Mouse (Mus musculus): Measurements from ENCODE around the gene Eomes.

Gene Eomes

GRCm38 (mm10) chr9:118520858-118521257 is 42.8 kb downstream of the Eomes start:
- no peak for DNase-seq

DNA sequence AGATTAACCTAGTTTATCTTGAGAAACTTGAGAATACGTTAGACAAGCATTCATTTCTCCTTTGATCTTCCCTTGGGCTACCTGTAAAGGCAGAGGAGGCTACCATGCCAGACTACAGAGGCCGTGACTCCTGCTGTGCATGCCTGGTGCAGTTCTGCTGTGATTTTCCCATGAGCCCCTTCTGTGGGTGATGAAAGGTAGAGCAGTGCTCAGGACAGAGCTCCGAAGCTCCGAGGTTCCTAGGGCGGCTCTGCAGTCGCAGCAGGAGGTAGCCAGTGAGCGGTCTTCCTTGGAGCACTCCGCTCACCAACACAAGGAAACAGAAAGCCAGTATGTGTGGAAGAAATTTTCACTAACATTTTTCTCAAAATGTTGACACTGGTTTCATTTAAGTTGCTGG is 43.6 kb downstream of the Eomes start:
- no peak for DNase-seq

DNA sequence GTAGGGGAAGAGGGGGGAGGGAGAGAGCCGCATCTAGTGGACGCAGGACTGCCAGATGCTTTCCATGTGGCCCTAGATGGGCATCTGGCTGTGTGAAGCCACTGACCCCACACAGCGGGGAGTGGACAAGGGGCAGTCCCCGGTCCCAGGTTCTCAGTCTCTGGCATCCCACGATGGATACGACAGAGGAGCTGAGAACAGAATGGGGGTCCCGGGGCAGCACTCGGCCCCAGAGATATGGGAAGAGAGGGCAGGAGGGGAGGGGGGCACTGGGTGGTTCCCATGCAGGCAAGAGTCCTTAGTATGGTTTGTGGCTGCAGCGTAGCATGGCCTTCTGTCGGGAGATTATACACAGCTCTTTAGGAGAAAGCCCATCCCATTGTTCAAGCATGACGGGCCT is 45.7 kb downstream of the Eomes start:
- no peak for DNase-seq

GRCm38 (mm10) chr9:118527056-118527455 is 49.0 kb downstream of the Eomes start:
- DNase-seq = no peak

DNA sequence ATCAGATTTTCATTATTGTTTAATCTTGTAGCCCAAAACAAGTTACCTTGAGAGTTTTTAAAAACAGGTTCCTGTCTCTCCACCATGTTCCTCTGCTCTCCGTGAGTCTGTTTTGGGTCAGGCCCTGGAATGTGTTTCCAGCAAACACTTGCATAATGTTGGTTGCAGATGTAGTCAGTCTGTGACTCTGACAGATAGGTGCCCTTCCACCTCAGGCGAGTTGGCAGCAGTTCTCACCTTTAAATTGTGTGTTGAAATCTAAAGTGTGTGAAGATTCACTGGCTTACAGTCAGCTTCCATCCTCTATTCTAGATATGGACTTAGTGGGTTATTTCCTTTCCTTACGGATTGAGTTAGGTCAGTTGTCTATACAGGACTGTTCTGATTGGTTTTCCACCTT is 51.8 kb downstream of the Eomes start:
- DNase-seq = no peak

GRCm38 (mm10) chr9:118530679-118531078 is 52.7 kb downstream of the Eomes start:
- no peak for DNase-seq

DNA sequence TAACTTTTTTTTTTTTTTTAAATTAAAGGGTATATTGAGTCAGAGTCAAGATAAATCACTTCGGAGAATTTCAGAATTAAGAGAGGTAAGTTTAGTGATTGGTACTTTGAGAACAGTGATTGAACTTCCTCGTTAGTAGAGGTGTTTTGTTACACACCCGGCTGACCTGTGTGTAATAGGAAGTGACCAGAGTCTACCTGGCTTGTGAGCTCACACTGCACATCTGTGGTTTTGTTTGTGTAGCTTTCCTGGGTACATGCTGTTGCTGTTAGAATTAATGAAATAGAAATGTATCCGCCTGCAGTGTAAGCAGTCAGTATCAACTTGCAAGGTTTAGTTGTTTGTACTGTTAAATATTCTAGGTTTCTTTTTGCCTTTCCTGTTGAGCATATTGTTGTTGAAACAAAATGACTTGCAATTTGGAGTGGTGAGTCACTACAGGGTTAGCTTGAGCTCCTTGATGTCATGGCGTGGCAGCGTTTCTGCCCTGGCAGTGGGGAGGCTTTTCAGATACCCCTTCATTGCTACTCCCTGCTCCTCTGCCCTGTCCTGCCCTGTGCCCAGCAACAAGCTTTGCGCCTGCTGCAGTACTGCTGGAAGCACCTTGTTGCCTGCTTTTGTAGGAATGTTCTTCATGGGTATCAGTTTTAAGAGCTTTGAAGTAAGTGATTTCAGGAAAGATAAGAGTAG is 54.6 kb downstream of the Eomes start:
- DNase-seq = no peak
